Mouse (Mus musculus) kidney, postnatal 25 days (tissue): Measurements from ENCODE around the gene Gm11127.
"Not testable (repeated sequence)": the region's sequence is repeated elsewhere in the genome, so short reads cannot be mapped to it uniquely, and the experiment has no call there.

Source experiments
- DNase-seq, 2 experiments: peaks; one replicate each; pipeline ENCODE4 v3.0.0; 2021; ENCODE audit warnings: mixed read lengths in 2 of 2

Gene Gm11127

GRCm38 (mm10) chr17:36058362-36058761 lies at the start of gene Gm11127:
Gene Gm11127 (minus strand): TSS chr17:36058371.
- peak; percentile 15 to 49 for DNase-seq

DNA sequence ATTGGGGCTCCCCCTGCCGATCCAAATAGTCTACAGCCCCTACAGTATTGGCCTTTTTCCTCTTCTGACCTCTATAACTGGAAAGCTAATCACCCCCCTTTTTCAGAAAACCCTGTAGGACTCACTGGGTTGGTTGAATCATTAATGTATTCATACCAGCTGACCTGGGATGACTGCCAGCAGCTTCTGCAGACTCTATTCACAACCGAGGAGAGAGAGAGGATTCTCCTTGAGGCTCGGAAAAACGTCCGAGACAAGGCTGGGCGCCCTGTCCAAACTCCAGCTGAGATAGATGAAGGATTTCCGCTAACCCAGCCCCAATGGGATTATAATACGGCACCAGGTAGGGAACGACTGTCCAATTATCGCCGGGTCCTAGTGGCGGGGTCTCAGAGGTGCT lies 43.9 kb upstream of the Gm11127 start:
- peak; percentile 59 to 69 for DNase-seq

GRCm38 (mm10) chr17:36099603-36100002 lies 41.4 kb upstream of the Gm11127 start:
- not testable (repeated sequence) for DNase-seq

- DNase-seq, result no peak
These were observed 35.8 kb upstream of the Gm11127 start for GRCm38 (mm10) chr17:36093936-36094335.

DNA sequence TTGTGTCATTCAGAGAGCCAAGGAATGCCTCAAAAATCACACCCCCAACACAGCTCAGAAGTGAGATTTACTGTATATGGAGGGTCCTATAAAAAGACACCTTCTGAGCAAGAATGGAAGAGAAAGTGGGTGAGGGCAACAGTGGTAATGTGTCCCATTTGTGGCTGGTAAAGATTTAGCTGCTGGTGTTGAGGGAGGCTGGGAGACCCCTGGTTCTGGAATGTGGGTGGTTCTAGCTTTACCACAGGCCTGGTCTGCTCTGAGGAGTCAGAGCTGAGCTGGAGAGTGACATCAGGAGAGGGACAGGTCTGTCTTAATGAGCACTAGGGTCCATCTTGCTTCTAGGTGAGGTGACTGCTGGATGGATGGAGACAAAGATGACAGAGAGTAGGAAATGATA lies 34.3 kb upstream of the Gm11127 start:
- not testable (repeated sequence) for DNase-seq

DNA sequence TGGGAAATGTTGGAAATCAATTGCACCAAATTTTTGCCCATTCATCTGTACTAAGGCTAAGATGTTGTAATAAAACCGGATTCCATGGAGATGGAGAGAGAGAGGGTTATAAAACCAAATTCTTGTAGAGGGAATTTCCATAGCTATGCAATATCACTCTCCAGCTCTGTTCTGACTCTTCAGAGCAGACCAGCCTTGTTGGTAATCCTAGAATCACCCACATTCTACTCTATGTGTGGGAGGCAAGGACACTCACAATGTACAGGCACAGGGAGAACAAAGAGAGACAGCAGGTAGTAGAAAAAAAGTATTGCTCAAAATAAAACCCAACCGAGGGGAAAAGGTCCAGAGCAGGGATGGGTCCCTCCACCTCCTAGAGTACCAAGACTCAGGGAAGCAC lies 33.8 kb upstream of the Gm11127 start:
- DNase-seq, result not testable (repeated sequence)

GRCm38 (mm10) chr17:36085976-36086375 lies 27.8 kb upstream of the Gm11127 start:
- DNase-seq, result not testable (repeated sequence)

DNA sequence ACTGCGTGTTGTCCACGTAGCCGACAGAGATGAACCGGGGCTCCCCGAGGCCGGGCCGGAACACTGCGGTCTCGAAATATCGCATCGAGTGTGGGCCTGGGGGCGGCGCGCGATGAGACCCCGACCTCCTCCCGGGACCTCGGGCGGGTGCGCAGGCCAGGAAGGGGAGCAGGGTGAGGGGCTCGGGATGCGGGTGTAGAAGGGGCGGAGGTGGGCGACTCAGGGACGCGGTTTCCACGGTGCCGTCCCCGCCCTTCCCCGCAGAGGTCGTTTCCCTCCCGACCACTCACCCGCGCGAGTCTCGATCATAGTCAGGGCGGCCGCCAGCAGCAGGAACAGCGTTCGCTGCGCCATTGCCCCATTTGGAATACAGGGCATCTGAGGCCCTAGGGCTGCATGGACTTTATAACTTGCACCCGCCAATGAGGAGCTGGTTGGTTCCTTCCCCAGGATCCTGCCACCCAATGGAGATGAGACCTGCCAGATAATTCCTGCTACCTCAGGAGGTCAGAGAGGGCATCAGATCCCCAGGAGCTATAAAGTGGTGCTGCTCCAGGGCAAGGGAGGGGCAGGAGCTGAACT lies 25.8 kb upstream of the Gm11127 start:
- peak in 1 of 2 experiments; percentile 47 for DNase-seq

DNA sequence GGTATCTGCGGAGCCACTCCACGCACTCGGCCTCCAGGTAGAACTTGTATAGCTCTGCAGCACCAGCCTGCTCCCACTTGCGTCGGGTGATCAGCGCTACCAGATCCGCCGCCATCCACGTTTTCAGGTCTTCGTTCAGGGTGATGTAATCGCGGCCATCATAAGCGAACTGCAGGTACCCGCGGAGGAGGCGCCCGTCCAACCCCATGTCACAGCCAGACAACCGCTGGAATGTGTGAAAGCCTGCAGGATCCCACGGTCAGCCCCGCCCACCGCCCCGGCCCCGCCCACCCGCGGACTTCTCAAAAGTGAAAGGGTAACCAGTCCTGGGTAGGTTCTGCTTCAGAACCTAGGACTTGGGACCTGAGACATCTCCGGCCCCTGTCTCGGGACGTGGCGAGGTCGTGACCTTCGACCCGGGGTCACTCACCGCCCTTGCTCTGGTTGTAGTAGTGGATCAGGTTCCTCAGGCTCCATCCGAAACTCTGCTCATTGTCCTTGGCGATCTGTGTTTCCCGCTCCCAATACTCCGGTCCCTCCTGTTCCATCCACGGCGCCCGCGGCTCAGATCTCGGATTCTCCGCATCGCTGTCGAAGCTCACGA lies 25.2 kb upstream of the Gm11127 start:
- peak; percentile 60 to 84 for DNase-seq

GRCm38 (mm10) chr17:36082519-36083232 lies 24.5 kb upstream of the Gm11127 start:
- DNase-seq, result not testable (repeated sequence)

- not testable (repeated sequence) for DNase-seq
These were observed 23.7 kb upstream of the Gm11127 start for GRCm38 (mm10) chr17:36081901-36082300.

- DNase-seq, result peak; percentile 91 to 95
These were observed 2.7 kb upstream of the Gm11127 start for GRCm38 (mm10) chr17:36060829-36061228.

DNA sequence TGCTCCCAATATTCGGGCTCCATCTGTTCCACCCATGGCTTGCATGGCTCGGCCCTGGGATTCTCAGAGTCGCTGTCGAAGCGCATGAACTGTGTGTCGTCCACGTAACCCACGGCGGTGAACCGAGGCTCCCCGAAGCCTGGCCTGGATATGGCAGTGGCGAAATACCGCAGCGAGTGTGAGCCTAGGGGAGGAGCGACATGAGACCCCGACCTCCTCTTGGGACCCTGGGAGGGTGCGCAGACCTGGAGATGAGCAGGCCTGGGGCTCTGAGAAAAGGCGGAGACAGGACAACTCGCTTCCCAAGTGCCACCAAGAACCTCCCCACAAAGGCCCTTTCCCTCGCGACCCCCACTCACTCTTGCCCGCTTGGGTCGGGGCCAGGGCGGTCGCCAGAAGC lies 244 bp downstream of the Gm11127 start:
- DNase-seq, result not testable (repeated sequence)

DNA sequence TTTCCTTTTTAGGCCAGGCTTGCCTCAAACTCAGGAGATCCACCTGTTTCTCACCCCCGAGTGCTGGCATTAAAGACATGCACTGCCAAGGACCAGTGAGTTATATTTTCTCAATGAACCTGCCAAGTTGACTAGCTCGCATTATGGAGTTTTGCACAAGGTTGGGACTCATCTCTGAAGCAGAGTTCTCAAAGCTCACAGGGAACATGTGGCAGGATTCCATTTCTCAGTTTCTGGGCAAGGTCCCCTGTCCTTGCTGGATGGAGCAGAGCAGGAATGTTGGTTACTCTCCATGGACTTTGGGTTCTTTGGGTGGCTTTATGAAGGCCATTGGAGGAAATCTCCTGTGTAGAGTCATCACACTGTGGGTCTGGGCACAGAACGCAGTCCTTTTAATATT lies 14.9 kb downstream of the Gm11127 start:
- DNase-seq, result no peak

GRCm38 (mm10) chr17:36042610-36043169 lies 15.5 kb downstream of the Gm11127 start, which contains the start of the genes H2-T22 and Gm6034:
Gene H2-T22 (minus strand): TSS chr17:36042747.
Gene Gm6034 (plus strand): TSS chr17:36042961.
- DNase-seq, result peak; percentile 76 to 89

DNA sequence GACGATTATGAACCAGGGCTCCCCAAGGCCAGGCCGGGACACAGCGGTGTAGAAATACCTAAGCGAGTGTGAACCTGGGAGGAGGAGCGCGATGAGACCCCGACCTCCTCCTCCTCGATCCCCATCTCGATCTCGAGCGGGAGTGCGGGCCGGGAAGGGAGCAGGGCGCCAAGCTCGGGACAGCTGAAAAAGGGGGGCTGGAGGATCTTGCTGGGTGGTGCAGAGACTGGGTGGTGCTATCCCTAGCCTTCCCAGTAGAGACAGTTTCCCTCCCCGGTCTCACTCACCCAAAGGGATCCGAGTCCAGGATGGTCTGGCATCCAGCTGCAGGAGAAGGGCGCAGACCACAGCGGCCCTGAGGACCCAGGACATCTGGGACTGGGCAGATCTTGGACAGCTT lies 16.1 kb downstream of the Gm11127 start:
- peak in 1 of 2 experiments; percentile 42 for DNase-seq

DNA sequence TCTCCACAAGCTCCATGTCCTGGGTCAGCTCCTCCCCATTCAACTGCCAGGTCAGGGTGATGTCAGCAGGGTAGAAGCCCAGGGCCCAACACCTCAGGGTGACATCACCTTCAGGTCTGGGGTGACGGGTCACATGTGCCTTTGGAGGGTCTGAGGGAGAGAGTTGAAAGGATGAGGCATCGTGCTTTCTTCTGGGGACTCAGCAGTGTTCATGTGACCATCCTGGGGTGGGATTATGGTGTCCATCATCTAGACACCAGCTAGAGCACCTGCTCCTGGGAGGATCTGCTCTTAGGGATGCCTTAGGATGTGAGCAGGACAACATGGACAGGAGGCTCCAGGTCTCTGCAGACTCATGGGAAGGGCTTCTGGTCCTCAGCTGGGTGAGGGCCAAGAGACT lies 17.6 kb downstream of the Gm11127 start:
- DNase-seq, result not testable (repeated sequence)

DNA sequence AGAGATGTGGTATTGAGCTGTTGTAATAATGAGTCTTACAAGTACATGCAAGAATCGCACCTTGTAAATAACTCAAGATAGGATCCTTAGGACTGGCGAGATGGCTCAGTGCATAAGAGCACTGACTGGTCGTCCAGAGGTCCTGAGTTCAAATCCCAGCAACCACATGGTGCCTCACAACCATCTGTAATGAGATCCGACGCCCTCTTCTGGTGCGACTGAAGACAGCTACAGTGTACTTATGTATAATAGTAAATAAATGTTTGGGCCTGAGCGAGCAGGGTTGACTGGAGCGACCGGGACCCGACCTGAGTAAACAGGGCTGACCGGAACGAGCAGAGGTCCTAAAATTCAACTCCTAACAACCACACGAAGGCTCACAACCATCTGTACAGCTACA lies 22.0 kb downstream of the Gm11127 start:
- DNase-seq, result not testable (repeated sequence)

DNA sequence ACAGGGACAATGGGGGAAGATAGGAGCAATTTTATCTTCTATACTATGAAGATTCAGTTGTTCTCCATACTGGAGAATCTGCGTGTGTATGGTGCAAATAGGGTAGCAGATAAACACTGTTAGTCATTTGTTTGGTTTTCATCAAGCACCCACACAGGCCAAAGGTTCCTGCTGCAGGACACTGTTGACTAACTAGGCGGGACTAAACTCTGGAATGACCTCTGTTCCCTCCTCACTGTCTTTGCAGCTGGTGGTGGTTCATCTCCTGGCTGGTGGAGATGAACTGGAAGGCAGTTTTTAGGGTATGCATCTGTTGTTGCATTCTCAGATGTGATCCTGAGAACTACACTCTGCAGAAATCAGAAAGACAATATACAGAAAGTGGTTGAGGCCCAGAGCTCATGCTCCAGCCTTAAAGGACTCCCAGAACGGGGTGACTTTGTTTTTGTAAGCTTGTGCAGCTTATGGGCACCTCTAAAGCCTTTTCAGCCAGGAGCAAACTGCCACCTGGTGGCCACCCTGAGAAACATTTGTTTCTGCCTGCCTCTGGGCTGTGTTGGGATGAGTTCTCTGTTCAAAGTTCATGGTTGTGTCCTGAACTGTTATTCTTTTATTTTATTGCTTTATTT lies 23.0 kb downstream of the Gm11127 start:
- DNase-seq, result peak; percentile 63 to 80

DNA sequence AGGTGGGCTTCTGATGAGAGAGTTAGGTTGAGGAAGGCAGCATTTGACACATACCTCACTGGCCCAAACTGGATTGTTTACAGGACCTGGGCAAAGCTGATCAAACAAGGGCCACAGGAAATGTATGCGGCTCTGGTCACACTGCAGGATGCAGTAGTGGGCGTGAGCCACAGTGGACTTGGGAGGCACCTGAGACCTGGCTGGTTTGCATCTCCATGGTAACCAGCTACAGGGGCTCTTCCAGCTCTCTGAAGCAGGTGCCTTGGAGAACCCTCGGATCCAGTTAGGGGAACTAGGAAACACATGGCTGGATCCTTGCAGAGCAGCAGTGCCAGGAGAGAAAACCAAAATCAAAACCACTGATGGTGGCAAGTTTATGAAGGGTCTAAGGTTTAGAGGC lies 23.6 kb downstream of the Gm11127 start:
- not testable (repeated sequence) for DNase-seq

- DNase-seq, result peak; percentile 71 to 87
These were observed 25.8 kb downstream of the Gm11127 start, which contains the start of gene H2-T23 for GRCm38 (mm10) chr17:36032351-36032875. Gene H2-T23 (minus strand): TSS chr17:36032855.

DNA sequence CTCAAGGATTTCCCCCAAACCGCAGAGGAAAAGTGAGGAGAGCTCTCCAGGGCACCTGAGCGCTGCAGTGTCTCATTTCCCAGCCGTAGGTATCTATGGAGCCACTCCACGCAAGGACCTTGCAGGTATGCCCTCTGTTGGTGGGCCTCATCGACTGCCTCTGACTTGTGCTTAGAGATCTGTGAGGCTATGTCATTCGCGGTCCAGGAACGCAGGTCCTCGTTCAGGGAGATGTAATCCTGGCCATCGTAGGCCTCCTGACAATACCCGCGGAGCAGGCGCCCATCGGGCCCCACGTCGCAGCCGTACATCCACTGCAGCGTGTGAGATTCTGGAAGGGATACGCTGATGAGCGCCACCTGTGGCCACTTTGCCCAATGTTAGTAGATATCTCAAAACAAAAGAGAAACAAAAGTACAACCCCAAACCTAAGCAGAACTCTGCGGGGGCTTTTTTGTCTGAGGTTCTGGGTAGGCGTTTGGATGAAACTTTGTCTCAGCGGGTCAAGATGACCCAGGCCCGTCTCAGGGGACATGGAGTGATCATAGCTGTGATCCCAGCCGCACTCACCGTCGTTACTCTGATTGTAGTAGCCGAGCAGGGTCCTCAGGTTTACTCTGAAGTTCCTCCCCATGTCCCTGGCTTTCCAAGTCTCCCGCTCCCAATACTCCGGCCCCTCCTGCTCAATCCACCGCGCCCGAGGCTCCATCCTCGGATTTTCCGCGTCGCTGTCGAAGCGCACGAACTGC lies 26.4 kb downstream of the Gm11127 start:
- peak; percentile 65 to 70 for DNase-seq
